Comparison of ENCODE assay signal across 8 mouse cellular contexts in the genomic region with DNA sequence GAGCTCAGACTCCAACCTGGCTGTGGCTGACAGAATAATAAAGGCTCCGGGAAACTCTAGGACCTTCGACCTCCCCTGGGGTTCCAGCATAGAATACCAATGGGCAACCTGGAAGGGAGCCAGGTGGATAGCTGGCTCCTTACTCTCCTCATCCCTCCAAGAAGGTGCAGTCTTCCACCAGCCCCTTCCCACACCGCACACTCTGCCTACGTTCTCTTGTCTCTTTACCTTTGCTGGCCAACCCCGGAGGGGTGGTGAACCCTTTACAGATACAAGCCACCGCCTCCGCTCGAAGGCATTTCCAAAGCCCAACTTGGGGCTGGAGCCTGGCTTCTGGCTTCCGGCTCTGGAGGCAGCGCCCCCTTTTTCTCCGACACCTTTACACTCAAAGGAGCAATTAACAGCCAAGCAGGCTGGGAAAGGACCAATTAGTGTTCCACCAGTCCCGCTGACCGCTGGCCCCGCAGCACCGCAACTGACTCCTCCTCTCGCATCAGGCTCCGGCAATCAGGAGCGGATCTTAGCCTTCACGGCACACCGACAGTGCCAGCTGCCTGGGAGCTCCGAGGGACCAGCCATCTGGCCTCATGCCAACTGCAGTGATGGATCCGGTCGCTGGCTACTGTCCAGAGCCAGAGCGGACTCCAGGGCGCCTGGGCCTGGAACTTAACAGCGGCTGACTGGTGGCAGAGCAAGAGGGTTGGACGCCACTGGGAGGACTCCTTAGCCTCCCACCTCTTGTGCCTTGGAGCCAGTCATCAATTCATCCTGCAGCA. TPM values are rescaled to one million over a fixed set of nuclear protein-coding genes. Genes with fewer than 3 reads are reported as not detected.
DNase-seq lines count a peak whose midpoint lies in the region; ATAC-seq and TF ChIP-seq lines count a peak whose summit lies in the region.

No protein-coding gene starts in this region.

- peak overlapping the region; percentile 41 for H3K4me3 ChIP-seq in hindbrain, embryonic 16.5 days (ENCODE audit: low read length)
- peak overlapping the region; percentile 41 for H3K4me3 ChIP-seq in left cerebral cortex, adult 2 months

- ATAC-seq in hindbrain, embryonic 16.5 days, result peak; percentile 93

- DNase-seq in adrenal gland, adult 8-10 months, result peak; percentile 87
- DNase-seq in embryo, embryonic 11 days, result peak; percentile 76
- DNase-seq in gastrocnemius, postnatal 14 days, result peak; percentile 85
- DNase-seq in left cerebral cortex, adult 2 months (ENCODE audit: extremely low spot score in 1 of 2, low spot score in 2 of 2), result peak; percentile 62 to 75
- DNase-seq in lung, postnatal 14 days, result peak; percentile 81
- peak; percentile 72 for DNase-seq in right cerebral cortex, adult 18-20 months
- DNase-seq in thymus, adult 18-20 months, result no peak

- peaks cover 10% of the 10 kb centered on the region for H3K4me1 ChIP-seq in hindbrain, embryonic 16.5 days (ENCODE audit: control insufficient read depth, insufficient read depth, low read depth, low read length)

- WGBS in hindbrain, embryonic 16.5 days, result 1% methylated on average over 27 of the region's 27 CpGs

- no peak for TF ChIP-seq CTCF in left cerebral cortex, adult 2 months (IDR thresholded peaks at IDR 0.05)

- peak overlapping the region; percentile 51 for H3K9ac ChIP-seq in hindbrain, embryonic 16.5 days (ENCODE audit: low read depth, low read length)

- H3K9me3 ChIP-seq in hindbrain, embryonic 16.5 days (ENCODE audit: control insufficient read depth, low read length), result no peaks in the 10 kb centered on the region

- H3K27ac ChIP-seq in hindbrain, embryonic 16.5 days (ENCODE audit: low read depth, low read length), result peak overlapping the region; percentile 73
- H3K27ac ChIP-seq in left cerebral cortex, adult 2 months, result 0 out of 2 replicates have a peak overlapping the region, but pooled peaks have one; percentile 17

- intact Hi-C loops in gastrocnemius, postnatal 14 days (cut with DNase I; ENCODE audit: low total_unique reads), result no loop called here
- intact Hi-C loops in left cerebral cortex, adult 2 months (cut with DNase I), result no loop called here

- peaks cover 5% of the 10 kb centered on the region; the same call in 1 of the 2 replicates for H3K27me3 ChIP-seq in hindbrain, embryonic 16.5 days (replicated peaks; ENCODE audit: control insufficient read depth, insufficient read depth, low read length)

- peak overlapping the region; percentile 68 for H3K4me2 ChIP-seq in hindbrain, embryonic 16.5 days (ENCODE audit: low read length)

- H3K36me3 ChIP-seq in hindbrain, embryonic 16.5 days (ENCODE audit: control insufficient read depth, insufficient read depth, low read length), result no peaks in the 10 kb centered on the region

RNA-seq across cellular contexts. Expression of gene Cbfb, which starts 17.7 kb away (rescaled TPM):
- 100 to 1,000 TPM in 2 of 4 experiments, 10 to 100 TPM in 2; 71.5 to 127 (median 93.2) TPM for total RNA-seq in adrenal gland, adult 8-10 months (2022)
- total RNA-seq in gastrocnemius, postnatal 14 days (2021), result 10 to 100 TPM; 37.2 TPM
- polyA plus RNA-seq in hindbrain, embryonic 16.5 days (2015; fragmentation: Nextera tagmentation; extraction: Ambion mirVana), result 28.6 and 29.0 TPM in 2 replicates
- total RNA-seq in left cerebral cortex, adult 2 months (2021), result 10 to 100 TPM; 20.7 to 22.3 TPM

RNA-seq across cellular contexts. Expression of gene Ces4a, which starts 21.2 kb away (rescaled TPM):
- total RNA-seq in adrenal gland, adult 8-10 months (2022), result under 1 TPM in 2 of 4 experiments, not detected in 2; 0.16 to 0.24 TPM
- not detected for total RNA-seq in gastrocnemius, postnatal 14 days (2021)
- polyA plus RNA-seq in hindbrain, embryonic 16.5 days (2015; fragmentation: Nextera tagmentation; extraction: Ambion mirVana), result not detected in 2 replicates
- total RNA-seq in left cerebral cortex, adult 2 months (2021), result not detected

Comparison
In these comparisons a context has a peak if more than half of its experiments do, and no peak if none do; other contexts are left out.
1. DNase-seq: peak in adrenal gland, adult 8-10 months (single experiment), embryo, embryonic 11 days (single experiment), gastrocnemius, postnatal 14 days (single experiment), left cerebral cortex, adult 2 months (2 of 2), lung, postnatal 14 days (single experiment) and right cerebral cortex, adult 18-20 months (single experiment); none in thymus, adult 18-20 months (0 of 2).